Mouse (Mus musculus): Measurements from ENCODE around the gene Rpgrip1l.
A peak's percentile ranks its signal among the peaks of the same experiment; 100 is the strongest.

Gene Rpgrip1l

GRCm38 (mm10) chr8:91205897-91206296, 107.2 kb downstream of the Rpgrip1l start:
- DNase-seq (ENCODE audit: low spot score): no peak

- no peak for DNase-seq (ENCODE audit: low spot score)
These were observed 111.9 kb downstream of the Rpgrip1l start for GRCm38 (mm10) chr8:91201184-91201583.

GRCm38 (mm10) chr8:91199876-91200275, 113.2 kb downstream of the Rpgrip1l start, which contains the start of gene Aktip:
Gene Aktip, minus strand, starts transcription at chr8:91199976.
- no peak for DNase-seq (ENCODE audit: low spot score)

- DNase-seq (ENCODE audit: low spot score): no peak
These were observed 115.0 kb downstream of the Rpgrip1l start for GRCm38 (mm10) chr8:91198036-91198435.

GRCm38 (mm10) chr8:91197233-91197632, 115.8 kb downstream of the Rpgrip1l start:
- no peak for DNase-seq (ENCODE audit: low spot score)

GRCm38 (mm10) chr8:91196661-91197060, 116.4 kb downstream of the Rpgrip1l start:
- DNase-seq (ENCODE audit: low spot score): no peak

GRCm38 (mm10) chr8:91194081-91194480, 119.0 kb downstream of the Rpgrip1l start:
- DNase-seq (ENCODE audit: low spot score): no peak

GRCm38 (mm10) chr8:91192941-91193340, 120.1 kb downstream of the Rpgrip1l start:
- no peak for DNase-seq (ENCODE audit: low spot score)

GRCm38 (mm10) chr8:91190816-91191340, 122.2 kb downstream of the Rpgrip1l start:
- DNase-seq (ENCODE audit: low spot score): peak; percentile 83

- no peak for DNase-seq (ENCODE audit: low spot score)
These were observed 124.9 kb downstream of the Rpgrip1l start for GRCm38 (mm10) chr8:91188152-91188551.

GRCm38 (mm10) chr8:91186372-91186771, 126.7 kb downstream of the Rpgrip1l start:
- no peak for DNase-seq (ENCODE audit: low spot score)

GRCm38 (mm10) chr8:91177708-91178107, 135.4 kb downstream of the Rpgrip1l start:
- DNase-seq (ENCODE audit: low spot score): peak; percentile 43

- DNase-seq (ENCODE audit: low spot score): no peak
These were observed 136.9 kb downstream of the Rpgrip1l start for GRCm38 (mm10) chr8:91176176-91176575.

- DNase-seq (ENCODE audit: low spot score): peak; percentile 60
These were observed 141.5 kb downstream of the Rpgrip1l start for GRCm38 (mm10) chr8:91171605-91172004.

- peak; percentile 35 for DNase-seq (ENCODE audit: low spot score)
These were observed 142.1 kb downstream of the Rpgrip1l start for GRCm38 (mm10) chr8:91170914-91171313.

- no peak for DNase-seq (ENCODE audit: low spot score)
These were observed 142.9 kb downstream of the Rpgrip1l start for GRCm38 (mm10) chr8:91170152-91170551.

Data from retina, embryonic 14.5 days (tissue).